20 mouse cellular contexts compared by ENCODE assay signal in genomic region chr14:45275816-45276215, GRCm38 (mm10). TPM values are rescaled to one million over a fixed set of nuclear protein-coding genes. Genes with fewer than 3 reads are reported as not detected.
DNase-seq lines count a peak whose midpoint lies in the region; ATAC-seq and TF ChIP-seq lines count a peak whose summit lies in the region.
"Had no signal": no experiment of that assay in that cellular context is flagged by ENCODE, and none has a peak within 500 bp of the region (broad histone marks: within the 10 kb centered on the region; RNA-seq: fewer than 3 reads in every experiment).

No protein-coding gene starts in this region.

- H3K27me3 ChIP-seq in lung, postnatal 0 days (replicated peaks; ENCODE audit: insufficient read depth, low read length) = no peaks in the 10 kb centered on the region
- H3K27me3 ChIP-seq: embryonic facial prominence, embryonic 12.5 days; forebrain, embryonic 13.5 days; forebrain, embryonic 15.5 days had no signal

- peak; percentile 35 for DNase-seq in 416B (ENCODE audit: low read depth)
- DNase-seq in lung, postnatal 0 days (ENCODE audit: low spot score) = no peak
- DNase-seq in urinary bladder, postnatal 36 days (ENCODE audit: low spot score in 2 of 2) = no peak
- no peak for DNase-seq in layer of hippocampus, postnatal 10 days (ENCODE audit: low spot score in 2 of 2)
- DNase-seq: adrenal gland, adult 2 months; adrenal gland, postnatal 10 days; adrenal gland, postnatal 25 days; cerebellum, adult 11-12 months; cerebellum, adult 2 months; cerebellum, adult 9-10 months; cerebellum, postnatal 10 days; cerebellum, postnatal 25 days; forebrain, postnatal 0 days had no signal

- H3K4me3 ChIP-seq in lung, postnatal 0 days (ENCODE audit: low read depth, low read length) = no peak overlapping the region
- H3K4me3 ChIP-seq: embryonic facial prominence, embryonic 10.5 days; embryonic facial prominence, embryonic 12.5 days; forebrain, embryonic 13.5 days; forebrain, embryonic 15.5 days had no signal

- no peaks in the 10 kb centered on the region for H3K36me3 ChIP-seq in lung, postnatal 0 days (ENCODE audit: insufficient read depth, low read length)
- H3K36me3 ChIP-seq: embryonic facial prominence, embryonic 12.5 days had no signal

- TF ChIP-seq CTCF in lung, postnatal 0 days (IDR thresholded peaks at IDR 0.05) = no peak

- no peaks in the 10 kb centered on the region for H3K9me3 ChIP-seq in lung, postnatal 0 days (ENCODE audit: low read length)
- H3K9me3 ChIP-seq: embryonic facial prominence, embryonic 10.5 days; embryonic facial prominence, embryonic 12.5 days; forebrain, embryonic 13.5 days; forebrain, embryonic 15.5 days had no signal

- no peaks in the 10 kb centered on the region for H3K4me1 ChIP-seq in lung, postnatal 0 days (ENCODE audit: insufficient read depth, low read depth, low read length)
- H3K4me1 ChIP-seq: embryonic facial prominence, embryonic 10.5 days; embryonic facial prominence, embryonic 12.5 days; forebrain, embryonic 13.5 days; forebrain, embryonic 15.5 days had no signal

- 87% methylated on average over 6 of the region's 6 CpGs for WGBS in lung, postnatal 0 days

- TF ChIP-seq EP300 in lung, postnatal 0 days (IDR thresholded peaks at IDR 0.05) = no peak

- ATAC-seq in granulocyte monocyte progenitor cell, adult 5-6 weeks (replicated peaks; ENCODE audit: poor library complexity, severe bottlenecking) = peak; percentile 87
- ATAC-seq in megakaryocyte progenitor cell, adult 5-6 weeks (replicated peaks; ENCODE audit: poor library complexity) = peak; percentile 94
- no peak for ATAC-seq in lung, postnatal 0 days
- ATAC-seq: forebrain, embryonic 13.5 days; forebrain, embryonic 15.5 days; forebrain, postnatal 0 days had no signal

- no peak overlapping the region for H3K27ac ChIP-seq in lung, postnatal 0 days (ENCODE audit: low read length)
- H3K27ac ChIP-seq: embryonic facial prominence, embryonic 10.5 days; embryonic facial prominence, embryonic 12.5 days; forebrain, embryonic 13.5 days; forebrain, embryonic 15.5 days had no signal

- no peak overlapping the region for H3K9ac ChIP-seq in lung, postnatal 0 days (replicated peaks; ENCODE audit: low read depth)
- H3K9ac ChIP-seq: embryonic facial prominence, embryonic 12.5 days; forebrain, embryonic 13.5 days; forebrain, embryonic 15.5 days; forebrain, postnatal 0 days had no signal

- no peak overlapping the region for H3K4me2 ChIP-seq in lung, postnatal 0 days (replicated peaks; ENCODE audit: low read depth, low read length)
- H3K4me2 ChIP-seq: embryonic facial prominence, embryonic 12.5 days; forebrain, embryonic 13.5 days; forebrain, embryonic 15.5 days had no signal

RNA-seq across cellular contexts. Expression of gene Ero1l, which starts 42.8 kb away (rescaled TPM):
- 92.0 and 114 TPM in 2 replicates for total RNA-seq in granulocyte monocyte progenitor cell, adult 5-6 weeks (2014; fragmentation: Nextera tagmentation)
- total RNA-seq in granulocyte monocyte progenitor cell, adult 5-6 weeks (2017) = 55.0 and 73.0 TPM in 2 replicates
- total RNA-seq in megakaryocyte progenitor cell, adult 5-6 weeks (2015) = 137 and 148 TPM in 2 replicates
- 72.8 and 86.0 TPM in 2 replicates for total RNA-seq in megakaryocyte progenitor cell, adult 5-6 weeks (2017)
- 24.5 and 24.9 TPM in 2 replicates for polyA plus RNA-seq in lung, postnatal 0 days (2015; fragmentation: Nextera tagmentation; extraction: Ambion mirVana)
- total RNA-seq in layer of hippocampus, postnatal 10 days (2021) = 10 to 100 TPM; 23.4 to 25.5 TPM

RNA-seq across cellular contexts. Expression of gene Psmc6, which starts 53.8 kb away (rescaled TPM):
- 136 and 145 TPM in 2 replicates for total RNA-seq in granulocyte monocyte progenitor cell, adult 5-6 weeks (2014; fragmentation: Nextera tagmentation)
- total RNA-seq in granulocyte monocyte progenitor cell, adult 5-6 weeks (2017) = 221 and 284 TPM in 2 replicates
- total RNA-seq in megakaryocyte progenitor cell, adult 5-6 weeks (2015) = 158 and 168 TPM in 2 replicates
- 186 and 238 TPM in 2 replicates for total RNA-seq in megakaryocyte progenitor cell, adult 5-6 weeks (2017)
- 82.1 and 94.4 TPM in 2 replicates for polyA plus RNA-seq in lung, postnatal 0 days (2015; fragmentation: Nextera tagmentation; extraction: Ambion mirVana)
- 100 to 1,000 TPM; 102 to 112 TPM for total RNA-seq in layer of hippocampus, postnatal 10 days (2021)

RNA-seq across cellular contexts. Expression of gene Txndc16, which starts 55.7 kb away (rescaled TPM):
- 6.4 and 26.8 TPM in 2 replicates for total RNA-seq in granulocyte monocyte progenitor cell, adult 5-6 weeks (2014; fragmentation: Nextera tagmentation)
- total RNA-seq in granulocyte monocyte progenitor cell, adult 5-6 weeks (2017) = 14.1 and 23.8 TPM in 2 replicates
- total RNA-seq in megakaryocyte progenitor cell, adult 5-6 weeks (2015) = 8.1 and 11.1 TPM in 2 replicates
- total RNA-seq in megakaryocyte progenitor cell, adult 5-6 weeks (2017) = 11.2 and 14.2 TPM in 2 replicates
- 9.4 and 14.0 TPM in 2 replicates for polyA plus RNA-seq in lung, postnatal 0 days (2015; fragmentation: Nextera tagmentation; extraction: Ambion mirVana)
- 10 to 100 TPM; 67.8 to 68.8 TPM for total RNA-seq in layer of hippocampus, postnatal 10 days (2021)

RNA-seq across cellular contexts. Expression of gene Gpr137c, which starts 56.3 kb away (rescaled TPM):
- total RNA-seq in granulocyte monocyte progenitor cell, adult 5-6 weeks (2014; fragmentation: Nextera tagmentation) = 0.34 and 2.2 TPM in 2 replicates
- 1.3 and 2.0 TPM in 2 replicates for total RNA-seq in granulocyte monocyte progenitor cell, adult 5-6 weeks (2017)
- 1.5 and 2.2 TPM in 2 replicates for total RNA-seq in megakaryocyte progenitor cell, adult 5-6 weeks (2015)
- 1.7 and 2.3 TPM in 2 replicates for total RNA-seq in megakaryocyte progenitor cell, adult 5-6 weeks (2017)
- polyA plus RNA-seq in lung, postnatal 0 days (2015; fragmentation: Nextera tagmentation; extraction: Ambion mirVana) = 1.8 and 2.0 TPM in 2 replicates
- total RNA-seq in layer of hippocampus, postnatal 10 days (2021) = 10 to 100 TPM; 24.5 to 27.9 TPM
- total RNA-seq: MEL had no signal
